Mouse (Mus musculus) frontal cortex, postnatal 14 days (tissue): ENCODE data around the gene Gm42417.

ENCODE experiments used
- DNase-seq, 2 experiments: peaks; one replicate each; pipeline ENCODE4 v3.0.0; 2022; ENCODE audit warnings: low spot score in 2 of 2

The Gm42417 gene

GRCm38 (mm10) chr1:36539186-36539585 lies at the start of gene Gm42417:
Gene Gm42417, minus strand, starts transcription at chr1:36539429.
- DNase-seq = no peak

- no peak for DNase-seq
Observed at GRCm38 (mm10) chr1:36587860-36588259, 48.6 kb upstream of the Gm42417 start.

GRCm38 (mm10) chr1:36586288-36586687 lies 47.1 kb upstream of the Gm42417 start:
- no peak for DNase-seq

- no peak for DNase-seq
Observed at GRCm38 (mm10) chr1:36583408-36584116, 44.3 kb upstream of the Gm42417 start.

GRCm38 (mm10) chr1:36582211-36582610 lies 43.0 kb upstream of the Gm42417 start:
- no peak for DNase-seq

- no peak for DNase-seq
Observed at GRCm38 (mm10) chr1:36581260-36581659, 42.0 kb upstream of the Gm42417 start.

- peak; percentile 38 to 56 for DNase-seq
Observed at GRCm38 (mm10) chr1:36580384-36581207, 41.4 kb upstream of the Gm42417 start.

GRCm38 (mm10) chr1:36579974-36580383 lies 40.8 kb upstream of the Gm42417 start:
- DNase-seq = no peak

- no peak for DNase-seq
Observed at GRCm38 (mm10) chr1:36576991-36577675, 37.9 kb upstream of the Gm42417 start.

GRCm38 (mm10) chr1:36575347-36575746 lies 36.1 kb upstream of the Gm42417 start:
- no peak for DNase-seq

GRCm38 (mm10) chr1:36574196-36574955 lies 35.1 kb upstream of the Gm42417 start:
- DNase-seq = no peak

- DNase-seq = no peak
Observed at GRCm38 (mm10) chr1:36573524-36573923, 34.3 kb upstream of the Gm42417 start.

- DNase-seq = no peak
Observed at GRCm38 (mm10) chr1:36572709-36573108, 33.5 kb upstream of the Gm42417 start.

- no peak for DNase-seq
Observed at GRCm38 (mm10) chr1:36572140-36572700, 33.0 kb upstream of the Gm42417 start.

GRCm38 (mm10) chr1:36571627-36572026 lies 32.4 kb upstream of the Gm42417 start:
- no peak for DNase-seq

- DNase-seq = no peak
Observed at GRCm38 (mm10) chr1:36570320-36570719, 31.1 kb upstream of the Gm42417 start.

- DNase-seq = no peak
Observed at GRCm38 (mm10) chr1:36569694-36570276, 30.6 kb upstream of the Gm42417 start.

- DNase-seq = no peak
Observed at GRCm38 (mm10) chr1:36568776-36569175, 29.5 kb upstream of the Gm42417 start.

GRCm38 (mm10) chr1:36567818-36568603 lies 28.8 kb upstream of the Gm42417 start:
- no peak for DNase-seq

GRCm38 (mm10) chr1:36566425-36566824 lies 27.2 kb upstream of the Gm42417 start:
- no peak for DNase-seq
